Mouse (Mus musculus): ENCODE data around the gene Fzr1.

DNA sequence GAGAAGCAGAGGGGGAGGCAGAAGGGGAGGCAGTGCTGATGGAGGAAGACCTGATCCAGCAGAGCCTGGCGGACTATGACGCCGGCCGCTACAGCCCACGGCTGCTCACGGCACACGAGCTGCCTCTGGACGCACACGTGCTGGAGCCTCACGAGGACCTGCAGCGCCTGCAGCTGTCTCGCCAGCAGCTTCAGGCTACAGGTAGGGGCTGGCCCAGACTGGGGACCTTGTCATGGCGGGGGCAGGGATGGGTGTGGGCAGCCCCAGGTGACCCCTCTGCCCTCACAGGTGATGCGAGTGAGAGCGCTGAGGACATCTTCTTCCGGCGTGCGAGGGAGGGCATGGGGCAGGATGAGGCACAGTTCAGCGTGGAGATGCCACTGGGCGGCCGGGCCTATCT lies 53.1 kb downstream of the Fzr1 start:
- no peak for TF ChIP-seq CTCF (IDR thresholded peaks at IDR 0.05; ENCODE audit: borderline replicate concordance, insufficient read depth, low read depth, low read length)
- TF ChIP-seq POLR2A (IDR thresholded peaks at IDR 0.05; ENCODE audit: borderline replicate concordance, insufficient read depth, low read length): no peak

Measured in cerebellum, adult 2 months (tissue).